Mouse (Mus musculus) cerebellum, adult 2 months (tissue): Measurements from ENCODE around the gene Adam15. TPM values are rescaled to one million over a fixed set of nuclear protein-coding genes. Genes with fewer than 3 reads are reported as not detected.

Source experiments
- DNase-seq, 2 experiments: peaks; one replicate each; pipeline ENCODE4 v3.0.0; 2021
- H3K27ac ChIP-seq: fragments of 200-500 bp; 2 replicates; pipeline ENCODE4 v1.5.1; 2012; ENCODE audit warnings: low read length, control low read depth, inconsistent platforms; ENCODE audit not compliant: insufficient read depth
- H3K27me3 ChIP-seq: fragments of 200-500 bp; 2 replicates; pipeline ENCODE4 v1.6.1; 2012; ENCODE audit warnings: inconsistent platforms, mild to moderate bottlenecking, low read length, moderate library complexity; ENCODE audit not compliant: control insufficient read depth, insufficient read depth
- H3K4me1 ChIP-seq: fragments of 200-500 bp; 2 replicates; pipeline ENCODE4 v1.6.1; 2011; ENCODE audit warnings: low read length; ENCODE audit not compliant: control insufficient read depth, insufficient read depth
- H3K4me3 ChIP-seq: fragments of 200-500 bp; replicated peaks from 2 replicates; pipeline ENCODE3; 2011; ENCODE audit warnings: mild to moderate bottlenecking, low read depth, low read length, control low read depth; ENCODE audit not compliant: insufficient read depth
- CTCF ChIP-seq: fragments of 200-500 bp; IDR thresholded peaks from 2 replicates; pipeline ENCODE4 v1.5.1; 2011; ENCODE audit warnings: low read depth, mild to moderate bottlenecking, control low read depth, low read length, moderate library complexity, borderline replicate concordance; ENCODE audit not compliant: insufficient read depth
- POLR2A ChIP-seq: fragments of 200-500 bp; IDR thresholded peaks from 2 replicates; pipeline ENCODE4 v1.6.1; 2011; ENCODE audit warnings: low read length, control low read depth, borderline replicate concordance; ENCODE audit not compliant: insufficient read depth
- WGBS: fragments of 180-500 bp; shearing (Covaris S2); methylation state at CpG from one replicate; pipeline ENCODE4 v1.1.7; 2018; 5-methylcytosine and 5-hydroxymethylcytosine counted together
- polyA plus RNA-seq: library from polyadenylated mRNA; depleted of rRNA; stranded (reverse); fragments of >200 nt; gene quantifications from 2 replicates; pipeline ENCODE4 v1.2.3, GENCODE M21; 2012

Adam15 gene
- polyA plus RNA-seq, 1 experiment = 142 TPM

DNA sequence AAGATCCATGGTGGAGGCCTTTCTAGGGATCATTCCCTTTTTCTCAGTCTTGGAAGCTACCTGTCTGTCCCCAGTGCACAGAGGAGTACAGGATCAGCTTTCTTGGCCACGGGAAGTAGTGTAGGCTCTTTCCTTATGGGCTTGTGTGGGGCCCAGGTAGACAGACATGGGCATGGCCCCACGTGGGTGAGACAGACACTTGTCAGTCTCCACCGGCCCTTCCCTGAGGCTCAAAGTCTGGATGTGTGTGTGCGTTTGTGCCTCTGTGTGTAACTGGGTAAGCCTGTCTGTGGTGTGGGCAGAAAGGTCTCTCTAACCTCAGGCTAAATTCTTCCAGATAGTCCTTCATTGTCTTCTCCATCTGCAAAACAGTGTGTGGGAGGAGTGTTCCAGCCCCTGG, 44.7 kb downstream of the Adam15 start:
- 70% methylated on average over 4 of the region's 4 CpGs for WGBS
- Histone ChIP-seq H3K27me3 (no peaks in the 10 kb centered on the region), H3K27ac (no peak overlapping the region), H3K4me1 (no peaks in the 10 kb centered on the region), H3K4me3 (no peak overlapping the region)
- TF ChIP-seq POLR2A (no peak), CTCF (no peak)
- DNase-seq = no peak

DNA sequence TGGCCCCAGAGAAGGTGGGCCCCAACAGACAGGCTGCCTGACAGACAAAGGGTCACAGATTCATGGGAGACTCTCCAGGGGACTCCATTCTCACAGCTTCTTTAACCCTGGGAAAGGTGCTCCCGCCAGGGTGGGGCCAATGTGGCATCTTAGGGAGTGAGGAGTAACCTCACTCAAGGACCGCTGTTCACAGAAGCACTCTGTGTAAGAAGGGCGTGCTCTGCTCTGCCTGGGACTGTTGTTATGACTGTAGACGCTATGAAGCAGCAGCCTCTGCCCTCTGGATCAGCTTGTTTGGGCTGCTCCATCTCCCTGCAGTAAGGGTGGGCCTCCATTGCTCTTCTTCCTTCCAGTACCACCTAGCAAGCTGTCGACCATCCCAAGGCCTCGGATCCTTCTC, 45.4 kb downstream of the Adam15 start:
- H3K4me3 ChIP-seq = no peak overlapping the region
- no peaks in the 10 kb centered on the region for H3K27me3 ChIP-seq
- no peaks in the 10 kb centered on the region for H3K4me1 ChIP-seq
- 63% methylated on average over 6 of the region's 6 CpGs for WGBS
- no peak for DNase-seq
- no peak overlapping the region for H3K27ac ChIP-seq
- no peak for TF ChIP-seq CTCF
- TF ChIP-seq POLR2A = no peak

DNA sequence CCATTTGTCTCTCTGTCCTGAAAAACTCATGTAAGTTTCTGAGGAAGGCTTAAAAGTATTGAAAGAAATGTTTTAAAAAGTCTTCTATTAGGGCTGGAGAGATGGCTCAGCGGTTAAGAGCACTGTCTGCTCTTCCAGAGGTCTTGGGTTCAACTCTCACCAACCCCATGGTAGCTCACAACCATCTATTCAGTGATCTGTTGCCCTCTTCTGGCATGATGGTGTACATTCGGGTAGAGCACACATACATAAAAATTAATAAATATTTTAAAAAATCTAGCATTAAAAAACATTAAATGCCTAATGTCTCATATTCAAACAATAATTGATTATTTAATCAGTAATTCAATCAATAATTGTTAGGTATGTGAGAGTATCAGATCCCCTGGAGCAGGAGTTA, 49.3 kb downstream of the Adam15 start:
- Histone ChIP-seq H3K27ac (no peak overlapping the region), H3K27me3 (no peaks in the 10 kb centered on the region), H3K4me3 (no peak overlapping the region), H3K4me1 (no peaks in the 10 kb centered on the region)
- no peak for TF ChIP-seq CTCF
- no peak for TF ChIP-seq POLR2A
- no peak for DNase-seq
- whole genome bisulfite sequencing = 75% methylated on average over 2 of the region's 2 CpGs

DNA sequence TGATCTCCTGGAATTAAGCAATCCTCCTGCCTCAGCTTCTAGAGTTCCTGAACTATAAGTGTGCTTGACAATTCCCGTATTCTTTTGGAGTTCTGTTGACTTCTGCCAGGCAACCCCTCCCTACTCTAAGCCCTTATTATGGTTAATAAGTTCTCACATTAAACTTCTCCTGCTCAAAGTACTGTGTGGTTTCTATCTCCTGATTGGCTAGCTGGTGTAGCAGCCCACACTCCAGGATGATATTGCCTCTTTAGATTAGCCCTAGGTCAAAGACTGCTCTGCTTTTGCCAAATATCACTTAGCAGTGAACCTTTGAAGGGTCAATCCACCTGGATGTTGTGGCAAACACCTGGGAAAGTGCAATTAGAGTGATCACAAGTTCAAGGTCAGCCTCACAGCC, 49.7 kb downstream of the Adam15 start:
- 59% methylated on average over 1 of the region's 1 CpGs for WGBS
- Histone ChIP-seq H3K27me3 (no peaks in the 10 kb centered on the region), H3K4me3 (no peak overlapping the region), H3K4me1 (no peaks in the 10 kb centered on the region), H3K27ac (no peak overlapping the region)
- no peak for DNase-seq
- no peak for TF ChIP-seq POLR2A
- TF ChIP-seq CTCF = no peak

DNA sequence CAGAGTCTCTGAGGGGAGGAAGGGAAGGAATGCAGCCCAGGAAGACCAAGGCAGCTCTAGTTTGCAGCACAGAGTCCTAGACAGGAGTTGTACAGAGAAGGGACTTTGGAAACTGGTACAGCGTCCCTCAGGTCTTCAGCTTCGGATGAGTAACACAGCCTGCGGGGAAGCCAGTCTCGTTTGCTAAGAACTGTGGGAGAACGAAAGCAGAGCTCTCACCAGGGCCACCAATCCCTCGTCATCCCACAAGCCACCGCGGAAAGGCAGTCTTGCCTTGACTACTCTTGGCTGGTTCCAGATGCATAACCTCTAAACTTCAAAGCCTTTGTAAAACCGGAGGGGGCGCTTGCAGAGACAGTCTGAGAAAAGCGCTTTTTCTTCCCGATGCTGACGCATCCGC, 50.3 kb downstream of the Adam15 start:
- Histone ChIP-seq H3K4me3 (peak overlapping the region; percentile 9), H3K4me1 (no peaks in the 10 kb centered on the region), H3K27me3 (no peaks in the 10 kb centered on the region), H3K27ac (no peak overlapping the region)
- 5% methylated on average over 14 of the region's 14 CpGs for WGBS
- TF ChIP-seq POLR2A (no peak), CTCF (no peak)
- DNase-seq = no peak

DNA sequence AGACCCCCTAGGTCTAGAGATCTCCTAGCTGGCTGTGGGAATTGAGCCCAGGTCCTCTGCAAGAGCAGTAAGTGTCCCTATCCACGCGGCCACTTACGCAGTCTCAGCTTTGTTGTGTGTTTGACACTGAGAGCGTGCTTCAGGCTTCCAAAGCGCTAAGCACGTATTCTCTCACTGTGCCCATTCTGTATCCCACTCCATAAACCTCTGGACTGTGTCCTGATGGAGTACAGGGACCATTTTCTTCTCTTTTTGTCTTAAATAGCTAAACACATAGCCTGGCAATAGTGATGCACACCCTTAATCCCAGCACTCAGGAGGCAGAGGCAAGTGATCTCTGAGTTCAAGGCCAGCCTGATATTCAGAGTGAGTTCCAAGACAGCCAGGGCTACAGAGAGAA, 50.9 kb downstream of the Adam15 start:
- no peak for DNase-seq
- WGBS = 88% methylated on average over 6 of the region's 6 CpGs

DNA sequence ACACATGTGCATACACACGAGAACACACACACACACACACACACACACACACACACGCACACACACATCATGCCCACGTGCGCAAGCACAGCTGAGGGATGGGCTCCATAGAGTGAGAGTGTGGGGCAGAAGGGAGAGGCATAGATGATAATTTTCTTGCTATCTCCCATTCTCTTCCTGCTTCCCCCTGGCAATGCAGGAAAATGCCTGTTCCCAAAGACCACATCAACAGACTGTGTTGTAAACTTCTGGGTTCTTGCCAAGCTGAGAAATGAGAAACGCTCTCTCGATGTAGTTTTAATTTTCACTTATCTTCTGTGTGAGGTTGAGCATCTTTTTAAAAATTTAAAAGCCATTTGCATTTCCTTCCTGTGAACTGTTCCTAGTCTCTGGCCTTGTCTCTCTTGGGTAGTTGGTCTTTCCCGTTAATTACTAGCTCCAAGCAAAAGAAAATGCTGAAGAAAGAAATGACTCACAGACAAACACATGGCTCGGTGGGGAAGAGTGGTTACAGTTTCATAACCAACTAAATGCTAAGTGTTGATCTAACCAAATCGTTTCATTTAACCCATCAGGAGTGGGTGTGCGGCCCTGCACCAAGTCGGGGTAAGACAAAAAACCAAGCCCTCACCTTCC, 52.9 kb downstream of the Adam15 start:
- no peaks in the 10 kb centered on the region for H3K27me3 ChIP-seq
- no peaks in the 10 kb centered on the region for H3K4me1 ChIP-seq
- no peak for DNase-seq
- no peak overlapping the region for H3K4me3 ChIP-seq
- no peak for TF ChIP-seq POLR2A
- no peak for TF ChIP-seq CTCF
- WGBS = 85% methylated on average over 11 of the region's 11 CpGs
- H3K27ac ChIP-seq = no peak overlapping the region

More for the DNA sequence above, 50.9 kb downstream of the Adam15 start:
- no peak overlapping the region for H3K27ac ChIP-seq
- no peaks in the 10 kb centered on the region for H3K27me3 ChIP-seq
- no peak overlapping the region for H3K4me3 ChIP-seq
- TF ChIP-seq CTCF (no peak), POLR2A (no peak)
- no peaks in the 10 kb centered on the region for H3K4me1 ChIP-seq

DNA sequence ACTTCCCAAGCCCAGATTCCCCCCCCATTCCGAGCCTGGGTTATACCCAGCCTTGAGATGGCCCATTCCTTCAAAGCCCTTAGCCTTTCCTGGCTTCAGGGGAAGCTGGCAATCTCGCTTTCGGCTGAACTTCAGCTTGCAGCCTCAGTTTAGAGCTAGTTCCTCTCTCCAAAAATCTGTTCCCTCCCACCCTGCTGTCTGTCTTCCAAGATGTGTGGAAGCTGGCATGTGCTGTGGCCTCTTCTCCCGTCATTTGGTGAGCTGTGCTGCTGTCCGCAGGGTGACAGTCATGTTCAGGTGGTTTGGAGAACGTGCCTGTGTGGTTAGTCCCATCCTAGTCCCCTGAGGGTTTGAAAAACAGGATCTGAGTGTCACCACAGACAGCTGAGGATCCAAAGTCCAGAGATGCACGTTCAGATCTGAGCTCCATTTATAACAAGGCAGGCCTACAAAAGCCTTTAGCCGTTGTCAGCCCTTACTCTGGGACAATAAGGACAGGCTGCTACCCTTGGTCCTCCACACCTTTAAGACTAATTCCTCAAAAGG, 54.0 kb downstream of the Adam15 start:
- DNase-seq = no peak
- no peak overlapping the region for H3K4me3 ChIP-seq
- TF ChIP-seq POLR2A (no peak), CTCF (no peak)
- 69% methylated on average over 8 of the region's 8 CpGs for WGBS
- no peak overlapping the region for H3K27ac ChIP-seq
- no peaks in the 10 kb centered on the region for H3K4me1 ChIP-seq
- no peaks in the 10 kb centered on the region for H3K27me3 ChIP-seq
